Mouse (Mus musculus): ENCODE results near the gene Obscn. TPM values are rescaled to one million over a fixed set of nuclear protein-coding genes. Genes with fewer than 3 reads are reported as not detected.

Gene Obscn
- total RNA-seq, 2 experiments from 2014 or later: 626 to 647 TPM

- intact Hi-C loops (cut with DNase I): no loop called here
- no peak for DNase-seq (ENCODE audit: low spot score)
These were observed 186.4 kb downstream of the Obscn start for GRCm38 (mm10) chr11:58949480-58950431.

- intact Hi-C loops (cut with DNase I): no loop called here
- DNase-seq (ENCODE audit: low spot score): no peak
These were observed 187.4 kb downstream of the Obscn start, which contains the start of gene Hist3h2ba for GRCm38 (mm10) chr11:58948542-58949479. Gene Hist3h2ba, plus strand, starts transcription at chr11:58948920.

- intact Hi-C loops (cut with DNase I): no loop called here
These were observed 188.2 kb downstream of the Obscn start for GRCm38 (mm10) chr11:58947798-58948528.

GRCm38 (mm10) chr11:58947306-58947705 is 188.9 kb downstream of the Obscn start:
- no peak for DNase-seq (ENCODE audit: low spot score)
- intact Hi-C loops (cut with DNase I): no loop called here

More at GRCm38 (mm10) chr11:58947798-58948528, 188.2 kb downstream of the Obscn start:
- DNase-seq (ENCODE audit: low spot score): no peak

Small RNAs within 50 kb of the gene (microRNA-seq; reads per million reads assigned to microRNA genes)
- not detected for gene Gm44313

Other genes starting within 250 kb of the Obscn start
- gene Zfp39, start 232.2 kb downstream of the Obscn start, total RNA-seq (2021): 1 to 10 TPM; 3.4 to 4.1 TPM
- gene Btnl10, start 218.5 kb downstream of the Obscn start, total RNA-seq (2021): not detected
- 100 to 1,000 TPM; 163 to 167 TPM for gene Rnf187, start 197.5 kb downstream of the Obscn start, total RNA-seq (2021)
- 1 to 10 TPM; 1.8 to 2.3 TPM for gene Hist3h2ba, start 187.5 kb downstream of the Obscn start, total RNA-seq (2021)
- gene Hist3h2a, start 181.7 kb downstream of the Obscn start, total RNA-seq (2021): 10 to 100 TPM; 17.1 to 21.3 TPM
- gene Trim17, start 181.7 kb downstream of the Obscn start, total RNA-seq (2021): under 1 TPM; 0.10 to 0.17 TPM
- gene Trim11, start 158.3 kb downstream of the Obscn start, total RNA-seq (2021): 10 to 100 TPM; 14.8 to 15.5 TPM
- gene Iba57, start 27.3 kb upstream of the Obscn start, total RNA-seq (2021): 10 to 100 TPM; 15.1 to 16.1 TPM
- 1 to 10 TPM in 1 of 2 experiments, under 1 TPM in 1; 0.98 to 1.5 TPM for gene Gjc2, start 46.8 kb upstream of the Obscn start, total RNA-seq (2021)
- 10 to 100 TPM; 85.4 to 92.6 TPM for gene Guk1, start 55.8 kb upstream of the Obscn start, total RNA-seq (2021)
- 100 to 1,000 TPM; 118 to 122 TPM for gene Mrpl55, start 66.1 kb upstream of the Obscn start, total RNA-seq (2021)
- gene 2310033P09Rik, start 71.9 kb upstream of the Obscn start, total RNA-seq (2021): 1 to 10 TPM; 8.3 to 8.7 TPM
- gene Arf1, start 91.9 kb upstream of the Obscn start, total RNA-seq (2021): 100 to 1,000 TPM; 252 to 265 TPM
- gene Wnt3a, start 154.3 kb upstream of the Obscn start, total RNA-seq (2021): not detected
- gene Wnt9a, start 170.5 kb upstream of the Obscn start, total RNA-seq (2021): 1 to 10 TPM; 5.6 to 6.6 TPM
- gene Prss38, start 239.3 kb upstream of the Obscn start, total RNA-seq (2021): not detected